Mouse (Mus musculus) lung, postnatal 0 days (tissue): ENCODE results near the gene Tmem213.

Experiments used
- CTCF ChIP-seq: IDR thresholded peaks from 2 replicates; pipeline ENCODE4 v1.5.1; 2016; ENCODE audit warnings: antibody characterized with exemption, mild to moderate bottlenecking
- EP300 ChIP-seq: IDR thresholded peaks from 2 replicates; pipeline ENCODE4 v1.6.1; 2016; ENCODE audit warnings: antibody characterized with exemption, mild to moderate bottlenecking, control low read depth

DNA sequence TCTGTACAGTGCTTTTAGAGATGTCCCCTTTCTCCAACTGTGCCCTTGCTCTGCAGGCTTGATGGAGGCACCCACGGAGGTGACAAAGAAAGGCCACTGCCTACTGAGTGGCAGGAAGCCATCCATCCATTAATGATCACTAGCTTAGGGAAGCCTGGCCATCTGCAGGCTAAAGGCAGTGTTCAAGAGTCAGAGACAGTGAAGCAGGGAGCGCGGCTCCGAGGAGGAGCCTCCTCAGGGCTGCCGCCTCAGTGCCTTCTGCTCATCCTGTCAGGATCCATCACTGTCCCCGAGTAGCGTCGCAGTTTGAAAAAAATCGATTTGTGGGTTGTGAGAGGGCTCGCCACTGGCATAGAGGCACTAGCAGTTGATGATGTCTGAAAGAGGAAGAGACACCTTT, 39.6 kb downstream of the Tmem213 start:
- no peak for TF ChIP-seq CTCF
- no peak for TF ChIP-seq EP300
